Mouse (Mus musculus): ENCODE data around the gene Hsf5.

- TF ChIP-seq POLR2A (IDR thresholded peaks at IDR 0.05; ENCODE audit: insufficient read depth, low read length) (no peak), CTCF (IDR thresholded peaks at IDR 0.05; ENCODE audit: low read depth, low read length) (no peak), EP300 (IDR thresholded peaks at IDR 0.05; ENCODE audit: insufficient read depth, low read depth, low read length) (no peak)
Measured at GRCm38 (mm10) chr11:87687246-87688225, 70.6 kb downstream of the Hsf5 start.
